Mouse (Mus musculus) midbrain, embryonic 11.5 days (tissue): ENCODE results near the gene Naa10. TPM values are rescaled to one million over a fixed set of nuclear protein-coding genes. Genes with fewer than 3 reads are reported as not detected.
A peak's percentile ranks its signal among the peaks of the same experiment; 100 is the strongest.

Experiments used
- ATAC-seq: fragments of 200-750 bp; cut with Nextera tagmentation; 2 replicates; pipeline ENCODE4 v1.8.0; 2017; ENCODE audit warnings: moderate TSS enrichment, moderate library complexity; ENCODE audit not compliant: low FRiP score
- DNase-seq: peaks from one replicate; pipeline ENCODE4 v3.0.0; 2015; ENCODE audit warnings: low spot score; ENCODE audit errors: missing footprints
- H3K27ac ChIP-seq: fragments of 300-500 bp; sonication (generic); 2 replicates; pipeline ENCODE4 v1.5.1; 2014; ENCODE audit warnings: low read depth, low read length
- H3K27me3 ChIP-seq: fragments of 300-500 bp; sonication (generic); 2 replicates; pipeline ENCODE4 v1.6.1; 2014; ENCODE audit warnings: mild to moderate bottlenecking, low read length, moderate library complexity, mixed read lengths; ENCODE audit not compliant: control insufficient read depth, insufficient read depth
- H3K36me3 ChIP-seq: fragments of 300-500 bp; sonication (generic); 2 replicates; pipeline ENCODE4 v1.6.1; 2014; ENCODE audit warnings: mild to moderate bottlenecking, low read length, moderate library complexity, mixed read lengths; ENCODE audit not compliant: control insufficient read depth, insufficient read depth
- H3K4me1 ChIP-seq: fragments of 300-500 bp; sonication (generic); 2 replicates; pipeline ENCODE4 v1.6.1; 2014; ENCODE audit warnings: low read length; ENCODE audit not compliant: control insufficient read depth, insufficient read depth
- H3K4me2 ChIP-seq: fragments of 300-500 bp; sonication (generic); 2 replicates; pipeline ENCODE4 v1.6.1; 2014; ENCODE audit warnings: mild to moderate bottlenecking, moderate library complexity
- H3K4me3 ChIP-seq: fragments of 300-500 bp; sonication (generic); 2 replicates; pipeline ENCODE4 v1.5.1; 2014; ENCODE audit warnings: low read depth, low read length
- H3K9ac ChIP-seq: fragments of 300-500 bp; sonication (generic); 2 replicates; pipeline ENCODE4 v1.6.1; 2014; ENCODE audit warnings: low read length
- H3K9me3 ChIP-seq: fragments of 300-500 bp; sonication (generic); 2 replicates; pipeline ENCODE4 v1.6.1; 2016; ENCODE audit warnings: low read length; ENCODE audit not compliant: control insufficient read depth
- WGBS: fragments of 180-500 bp; shearing (Covaris S2); extraction: QIAGEN DNeasy Blood & Tissue Kit; methylation state at CpG from one replicate; pipeline ENCODE4 v1.1.7; 2014; 5-methylcytosine and 5-hydroxymethylcytosine counted together
- polyA plus RNA-seq: library from polyadenylated mRNA; unstranded; fragments of >200 nt; fragmentation: Nextera tagmentation; extraction: Ambion mirVana; gene quantifications from 2 replicates; pipeline ENCODE4 v1.2.1, GENCODE M21; 2014

The Naa10 gene
- polyA plus RNA-seq, 1 experiment from 2014 or later: 117 TPM

DNA sequence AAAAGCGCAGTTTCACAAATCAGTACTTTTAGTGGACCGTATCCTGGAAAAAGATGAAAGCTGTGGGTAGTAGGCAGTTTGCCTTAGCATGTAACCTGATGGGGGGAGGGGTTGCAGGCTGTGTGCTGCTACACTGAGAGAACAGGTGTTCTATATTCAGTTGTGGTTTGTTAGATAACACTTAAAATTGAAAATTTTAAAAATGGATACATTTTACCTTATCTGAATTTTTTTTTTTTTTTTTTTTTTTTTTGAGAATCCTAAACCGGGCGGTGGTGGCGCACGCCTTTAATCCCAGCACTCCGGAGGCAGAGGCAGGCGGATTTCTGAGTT, 772 bp upstream of the Naa10 start:
- Histone ChIP-seq H3K36me3 (no peaks in the 10 kb centered on the region; the same call in none of the 2 replicates), H3K4me2 (peak overlapping the region; percentile 62), H3K4me3 (peak overlapping the region; percentile 52), H3K9me3 (no peaks in the 10 kb centered on the region), H3K27me3 (no peaks in the 10 kb centered on the region), H3K4me1 (no peaks in the 10 kb centered on the region; the same call in 1 of the 2 replicates), H3K9ac (peak overlapping the region; percentile 53; the same call in 1 of the 2 replicates), H3K27ac (no peak overlapping the region)
- 78% methylated on average over 8 of the region's 8 CpGs for WGBS
- ATAC-seq (no peak), DNase-seq (no peak)

DNA sequence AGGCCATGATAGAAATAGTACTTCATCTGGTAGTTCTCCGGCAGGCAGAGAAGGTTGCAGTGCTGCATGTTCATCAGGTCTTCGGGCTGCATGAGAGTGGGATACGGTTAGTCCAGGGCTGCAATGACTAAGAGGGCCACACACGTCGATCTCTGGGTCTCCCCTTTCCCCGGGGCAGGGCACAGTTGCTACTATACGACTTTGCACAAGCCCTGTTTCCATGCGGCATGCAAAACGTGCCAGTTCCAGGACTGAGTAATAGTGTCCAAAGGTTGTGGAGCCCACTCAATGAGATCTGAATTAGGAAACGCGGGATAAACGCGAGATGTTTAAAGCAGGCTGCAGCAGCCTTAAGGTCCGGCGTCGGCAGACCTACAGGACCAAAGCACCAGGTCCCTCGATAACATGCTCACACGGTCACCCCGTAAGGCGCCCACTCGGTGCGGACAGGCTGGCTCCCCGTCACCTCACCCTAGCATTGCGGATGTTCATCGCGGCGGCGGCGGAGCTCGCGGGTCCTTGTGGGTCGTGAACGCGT, 390 bp downstream of the Naa10 start:
- H3K9ac ChIP-seq: peak overlapping the region; percentile 72
- H3K36me3 ChIP-seq: no peaks in the 10 kb centered on the region; the same call in none of the 2 replicates
- peak overlapping the region; percentile 59 for H3K27ac ChIP-seq
- H3K4me3 ChIP-seq: peak overlapping the region; percentile 52
- no peaks in the 10 kb centered on the region for H3K9me3 ChIP-seq
- DNase-seq (no peak), ATAC-seq (peak; percentile 45)
- H3K27me3 ChIP-seq: no peaks in the 10 kb centered on the region
- H3K4me1 ChIP-seq: no peaks in the 10 kb centered on the region; the same call in 1 of the 2 replicates
- H3K4me2 ChIP-seq: peak overlapping the region; percentile 64
- 11% methylated on average over 34 of the region's 34 CpGs for WGBS

DNA sequence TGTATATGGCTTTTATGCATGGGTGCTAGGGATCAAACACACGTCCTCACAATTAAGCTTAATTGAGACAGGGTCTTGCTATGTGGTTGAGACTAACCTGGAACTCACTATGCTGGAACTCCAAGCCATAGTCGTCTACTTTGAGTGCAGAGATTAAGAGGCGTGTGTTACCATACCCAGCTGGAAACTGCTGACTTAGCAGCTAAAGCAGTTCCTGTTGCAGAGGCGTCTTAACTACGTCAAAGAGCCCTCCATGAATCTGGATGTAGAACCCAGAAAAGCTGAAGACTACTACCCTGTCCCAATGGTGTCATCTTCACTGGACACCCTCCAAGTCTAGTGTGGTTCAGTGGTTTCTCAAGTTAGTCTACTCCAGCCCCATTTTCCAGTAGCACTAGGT, 3.1 kb downstream of the Naa10 start:
- no peak for ATAC-seq

DNA sequence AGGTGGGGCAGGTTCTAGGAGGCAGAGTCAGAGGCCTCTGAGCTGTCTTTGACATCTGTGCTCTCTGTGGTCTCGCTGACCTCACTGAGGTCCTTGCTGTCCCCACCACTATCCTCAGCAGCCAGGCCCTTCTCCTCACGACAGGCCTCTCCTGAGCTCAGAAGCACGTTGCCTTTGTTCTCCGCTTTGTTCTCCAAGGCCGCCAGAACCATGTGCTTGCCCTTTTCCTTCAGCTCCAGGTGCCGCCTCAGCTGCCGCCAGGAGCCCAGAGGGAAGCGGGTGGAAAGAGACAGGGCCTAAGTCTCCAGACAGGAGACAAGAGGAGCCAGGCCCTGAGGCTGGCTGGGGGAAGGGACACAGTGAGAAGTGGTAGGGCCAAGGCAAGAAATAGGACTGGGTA, 4.8 kb downstream of the Naa10 start:
- Histone ChIP-seq H3K4me2 (no peak overlapping the region), H3K27me3 (no peaks in the 10 kb centered on the region), H3K36me3 (no peaks in the 10 kb centered on the region; the same call in none of the 2 replicates), H3K4me1 (no peaks in the 10 kb centered on the region; the same call in 1 of the 2 replicates), H3K27ac (no peak overlapping the region), H3K9ac (no peak overlapping the region), H3K4me3 (no peak overlapping the region), H3K9me3 (no peaks in the 10 kb centered on the region)
- no peak for ATAC-seq
- WGBS: 80% methylated on average over 8 of the region's 8 CpGs
- DNase-seq: no peak

More for the DNA sequence above, 3.1 kb downstream of the Naa10 start:
- WGBS: 84% methylated on average over 5 of the region's 5 CpGs
- Histone ChIP-seq H3K4me1 (no peaks in the 10 kb centered on the region; the same call in 1 of the 2 replicates), H3K36me3 (no peaks in the 10 kb centered on the region; the same call in none of the 2 replicates), H3K27me3 (no peaks in the 10 kb centered on the region), H3K9me3 (no peaks in the 10 kb centered on the region), H3K4me3 (no peak overlapping the region), H3K27ac (no peak overlapping the region), H3K4me2 (no peak overlapping the region), H3K9ac (no peak overlapping the region)
- no peak for DNase-seq

DNA sequence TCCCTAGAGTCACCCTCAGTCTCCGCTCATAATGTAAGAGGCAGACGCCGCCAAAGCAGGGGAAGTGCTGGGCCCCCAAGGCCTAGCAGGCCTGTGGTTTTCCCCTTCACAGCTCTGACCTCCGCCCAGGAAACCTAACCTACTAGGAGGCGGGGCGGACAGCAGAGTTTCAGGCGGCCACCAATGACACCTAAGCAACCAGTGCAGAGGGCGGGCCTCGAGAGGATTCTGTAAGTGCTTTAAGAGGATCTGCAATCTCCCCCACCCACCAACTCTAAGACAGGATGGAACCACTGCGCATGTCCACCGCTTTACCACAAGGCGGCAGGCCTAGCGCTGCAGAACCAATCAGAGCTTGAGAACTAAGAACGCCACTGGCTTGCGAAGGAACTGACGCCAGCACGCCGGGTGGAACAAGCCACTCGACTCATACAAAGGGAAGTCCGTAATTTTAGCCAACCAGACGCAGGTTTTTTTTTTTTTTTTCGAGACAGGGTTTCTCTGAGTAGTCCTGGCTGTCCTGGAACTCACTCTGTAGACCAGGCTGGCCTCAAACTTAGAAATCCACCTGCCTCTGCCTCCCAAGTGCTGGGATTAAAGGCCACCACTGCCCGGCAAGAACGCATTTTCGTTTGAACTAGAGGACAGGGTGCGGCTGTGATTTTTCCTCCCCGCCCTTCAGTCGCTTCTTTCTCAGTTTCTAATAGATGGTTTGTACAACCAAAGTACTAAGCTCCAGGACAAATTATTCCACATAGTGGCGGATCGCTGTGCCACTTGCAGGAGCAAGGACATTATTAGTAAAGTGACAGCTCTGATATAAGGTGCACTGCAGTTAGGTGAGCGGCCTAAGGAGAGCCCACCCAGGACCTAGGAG, 6.7 kb downstream of the Naa10 start:
- H3K4me3 ChIP-seq: peak overlapping the region; percentile 1; the same call in 1 of the 2 replicates
- WGBS: 25% methylated on average over 31 of the region's 31 CpGs
- peak overlapping the region; percentile 48 for H3K27ac ChIP-seq

DNA sequence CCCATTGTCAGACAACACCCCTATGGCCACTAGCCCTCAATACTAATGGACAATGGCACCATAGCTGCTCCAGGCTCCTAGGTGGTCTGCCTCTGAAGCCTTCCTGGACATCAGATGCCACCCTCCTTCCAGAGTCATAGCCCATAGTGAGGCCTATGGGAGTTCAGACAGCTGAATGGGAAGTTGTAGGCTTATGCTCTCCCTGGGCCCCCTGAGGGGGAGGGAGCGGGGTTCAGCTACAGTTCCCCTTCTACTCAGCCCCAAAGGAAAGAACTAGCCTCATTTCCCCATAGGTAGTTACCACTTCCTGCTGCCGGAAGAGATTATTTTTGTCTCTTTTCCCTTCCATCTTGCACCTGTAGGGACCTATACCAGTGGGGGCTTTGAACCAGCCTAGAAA, 10.2 kb downstream of the Naa10 start:
- H3K4me1 ChIP-seq: no peaks in the 10 kb centered on the region
- H3K9ac ChIP-seq: no peak overlapping the region
- ATAC-seq: no peak
- no peak for DNase-seq
- no peaks in the 10 kb centered on the region for H3K36me3 ChIP-seq
- no peak overlapping the region for H3K4me3 ChIP-seq
- H3K4me2 ChIP-seq: no peak overlapping the region
- WGBS: 85% methylated on average over 2 of the region's 2 CpGs
- H3K9me3 ChIP-seq: no peaks in the 10 kb centered on the region
- H3K27ac ChIP-seq: no peak overlapping the region
- H3K27me3 ChIP-seq: no peaks in the 10 kb centered on the region

More for the DNA sequence above, 6.7 kb downstream of the Naa10 start:
- ATAC-seq (peak; percentile 97), DNase-seq (peak; percentile 92)
- Histone ChIP-seq H3K27me3 (no peaks in the 10 kb centered on the region), H3K4me1 (no peaks in the 10 kb centered on the region), H3K9ac (no peak overlapping the region; the same call in 1 of the 2 replicates), H3K9me3 (no peaks in the 10 kb centered on the region), H3K4me2 (peak overlapping the region; percentile 27), H3K36me3 (no peaks in the 10 kb centered on the region; the same call in none of the 2 replicates)

DNA sequence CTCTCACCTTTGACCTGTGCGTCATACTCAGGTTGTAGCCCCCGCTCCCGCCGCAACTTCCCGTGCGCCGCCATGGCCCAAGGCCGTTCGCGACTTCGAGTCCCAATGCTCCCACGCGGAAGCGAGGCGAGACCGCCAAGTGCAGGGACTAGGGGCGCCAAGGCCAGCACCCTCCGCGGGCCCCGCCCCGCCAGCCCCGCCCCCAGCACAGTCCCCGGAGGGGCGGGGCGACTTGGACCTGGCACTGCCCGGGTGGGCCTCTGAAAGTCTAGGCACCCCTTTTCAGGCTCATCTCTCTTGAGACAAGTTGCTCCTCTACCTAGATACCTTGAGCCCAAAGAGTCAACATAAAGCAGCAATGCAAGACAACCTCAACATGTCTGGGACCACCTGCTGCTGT, 10.6 kb downstream of the Naa10 start:
- WGBS: 22% methylated on average over 20 of the region's 26 CpGs
- H3K9ac ChIP-seq: no peak overlapping the region
- no peaks in the 10 kb centered on the region for H3K9me3 ChIP-seq
- no peak overlapping the region for H3K27ac ChIP-seq
- H3K4me1 ChIP-seq: no peaks in the 10 kb centered on the region
- H3K4me3 ChIP-seq: no peak overlapping the region
- ATAC-seq (no peak), DNase-seq (no peak)
- H3K27me3 ChIP-seq: no peaks in the 10 kb centered on the region
- no peaks in the 10 kb centered on the region for H3K36me3 ChIP-seq
- H3K4me2 ChIP-seq: peak overlapping the region; percentile 30; the same call in 1 of the 2 replicates

DNA sequence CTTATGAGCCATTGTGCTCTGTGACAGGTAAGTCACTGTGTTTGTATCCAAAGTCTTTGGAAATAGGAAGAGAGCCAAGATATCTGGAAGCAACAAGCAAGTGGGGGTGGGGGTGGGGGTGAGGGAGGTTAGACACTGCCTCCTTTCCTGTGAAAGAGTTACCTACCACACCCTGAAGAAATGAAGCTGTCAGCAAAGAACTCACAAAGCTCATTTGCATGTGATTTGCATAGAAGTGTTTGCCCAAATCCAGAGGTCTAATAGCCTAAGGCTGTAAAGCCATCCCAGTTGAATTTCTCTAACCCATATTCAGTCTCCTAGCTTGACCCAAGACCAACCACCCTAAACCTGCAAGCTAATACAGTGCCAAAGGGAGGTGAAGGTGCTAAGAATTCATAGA, 11.3 kb downstream of the Naa10 start:
- ATAC-seq (no peak), DNase-seq (no peak)
- no peaks in the 10 kb centered on the region for H3K4me1 ChIP-seq
- no peaks in the 10 kb centered on the region for H3K36me3 ChIP-seq
- no peaks in the 10 kb centered on the region for H3K9me3 ChIP-seq
- H3K4me2 ChIP-seq: no peak overlapping the region
- H3K4me3 ChIP-seq: no peak overlapping the region
- no peak overlapping the region for H3K27ac ChIP-seq
- H3K27me3 ChIP-seq: no peaks in the 10 kb centered on the region
- H3K9ac ChIP-seq: no peak overlapping the region

DNA sequence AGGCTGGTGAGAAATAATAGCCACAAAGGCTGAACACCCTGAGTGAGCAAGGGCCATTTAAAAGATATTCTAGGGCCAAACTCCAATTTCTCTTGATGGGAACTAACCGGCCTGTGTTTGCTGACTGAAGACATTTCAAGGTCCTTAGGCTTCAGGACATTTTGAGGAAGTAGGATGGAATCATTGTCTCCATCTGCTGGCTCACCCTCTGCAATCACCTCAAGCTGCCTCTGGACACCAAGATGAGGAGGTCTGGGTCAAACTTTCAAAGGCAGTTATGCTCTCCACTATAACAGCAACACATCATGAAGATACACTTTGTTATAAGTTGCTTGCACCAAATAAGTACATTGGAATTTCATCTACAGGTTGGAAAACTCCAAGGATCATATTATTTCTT, 11.7 kb downstream of the Naa10 start:
- Histone ChIP-seq H3K9ac (no peak overlapping the region), H3K27ac (no peak overlapping the region), H3K36me3 (no peaks in the 10 kb centered on the region), H3K4me2 (no peak overlapping the region), H3K27me3 (no peaks in the 10 kb centered on the region), H3K4me3 (no peak overlapping the region), H3K4me1 (no peaks in the 10 kb centered on the region), H3K9me3 (no peaks in the 10 kb centered on the region)
- WGBS: 90% methylated on average over 1 of the region's 1 CpGs
- DNase-seq (no peak), ATAC-seq (no peak)
